Mouse (Mus musculus) bone marrow, adult 2 months (tissue): ENCODE data around the gene Podxl2.

Experiments
- CTCF ChIP-seq: fragments of 200-500 bp; IDR thresholded peaks from 2 replicates; pipeline ENCODE4 v1.5.1; 2011; ENCODE audit warnings: low read length, control low read depth; ENCODE audit not compliant: control insufficient read depth, insufficient read depth
- POLR2A ChIP-seq: fragments of 200-500 bp; IDR thresholded peaks from 2 replicates; pipeline ENCODE4 v1.6.1; 2011; ENCODE audit warnings: low read depth, mild to moderate bottlenecking, control low read depth, low read length, borderline replicate concordance; ENCODE audit not compliant: control insufficient read depth

DNA sequence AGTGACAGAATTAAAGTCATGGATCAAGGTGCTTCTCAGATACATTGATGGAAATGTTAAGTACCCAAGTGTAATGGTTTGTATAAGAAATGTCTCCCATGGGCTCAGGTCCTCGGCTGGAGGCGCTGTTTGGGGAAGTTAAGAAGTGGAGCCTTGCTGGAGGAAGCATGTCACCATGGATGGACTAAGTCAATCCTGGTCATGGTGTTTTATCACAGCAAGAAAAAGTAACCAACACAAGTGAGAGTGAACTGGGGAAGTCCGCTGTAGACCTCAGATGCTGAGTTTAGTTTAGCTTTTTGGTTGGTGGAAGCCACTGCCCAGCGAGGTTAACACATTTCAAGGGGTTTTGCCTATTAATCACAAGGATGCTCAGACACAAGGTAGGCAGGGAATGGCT is 45.3 kb downstream of the Podxl2 start:
- TF ChIP-seq CTCF = no peak
- no peak for TF ChIP-seq POLR2A
